Mouse (Mus musculus): ENCODE measurements around the gene Sgms1.

Sgms1 gene

DNA sequence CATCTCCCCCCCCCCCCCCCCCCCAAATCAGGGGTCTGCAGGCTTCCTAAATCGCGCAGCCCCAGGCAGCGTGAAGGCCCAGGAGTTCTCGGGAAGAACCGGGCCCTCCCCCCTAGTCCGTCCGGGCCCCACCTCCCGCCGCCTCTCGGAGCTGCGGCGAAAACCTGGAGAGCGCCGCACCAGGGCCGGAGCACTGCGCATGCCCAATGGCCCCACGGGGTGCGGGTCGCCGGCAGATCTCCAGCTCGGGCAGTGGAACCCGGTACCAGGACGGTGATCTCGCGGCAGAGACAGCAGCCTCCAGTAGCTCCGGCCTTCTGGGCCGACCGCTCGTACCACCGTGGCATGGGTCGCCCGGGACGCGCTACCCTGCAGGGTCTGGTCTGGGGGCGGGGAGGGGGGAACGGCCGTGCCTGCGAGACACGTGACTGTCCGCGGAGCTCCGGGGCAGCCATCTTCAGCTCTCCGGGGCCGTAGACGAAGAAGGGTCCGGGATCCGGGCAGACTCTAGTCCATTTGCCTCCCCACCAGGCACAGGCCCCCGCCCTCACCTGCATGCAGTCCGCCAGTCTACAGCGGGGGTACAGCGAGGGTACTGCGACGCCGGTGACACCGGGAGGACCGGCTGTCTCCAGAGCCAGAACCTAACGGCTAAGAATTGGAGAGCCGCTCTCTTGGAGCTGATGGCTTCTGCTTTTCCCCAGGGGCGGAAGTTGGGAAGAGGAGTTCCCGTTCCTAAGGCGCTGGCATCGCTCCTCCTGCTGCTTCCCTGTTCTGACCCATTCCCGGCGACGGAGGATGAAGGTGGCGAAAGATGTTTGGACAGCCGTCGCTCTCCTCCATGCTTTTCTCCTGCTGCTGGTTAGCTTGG is at the start of gene Sgms1:
Gene Sgms1, minus strand, starts transcription at position 714 of the 871 bp plus-strand sequence.
- DNase-seq: peak; percentile 93

DNA sequence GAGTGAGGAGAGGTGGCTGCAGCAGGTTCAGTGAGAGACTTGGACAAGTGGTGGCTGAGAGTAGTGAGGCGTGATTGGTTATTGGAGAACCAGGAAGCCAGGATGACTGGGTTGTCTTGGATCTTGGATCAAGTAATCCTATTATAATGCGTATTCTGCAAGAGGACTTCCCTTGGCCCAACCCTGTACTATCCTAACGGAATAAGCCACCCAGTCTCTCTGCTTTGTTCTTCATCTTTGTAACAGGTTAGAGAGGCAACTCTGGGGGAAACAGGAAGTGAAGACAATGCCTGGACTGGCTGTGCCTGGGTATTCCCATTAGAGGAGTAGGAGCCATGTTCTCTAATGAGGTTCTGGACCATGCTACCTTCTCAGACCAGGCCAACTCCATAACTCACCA is 36.3 kb upstream of the Sgms1 start:
- no peak for DNase-seq

DNA sequence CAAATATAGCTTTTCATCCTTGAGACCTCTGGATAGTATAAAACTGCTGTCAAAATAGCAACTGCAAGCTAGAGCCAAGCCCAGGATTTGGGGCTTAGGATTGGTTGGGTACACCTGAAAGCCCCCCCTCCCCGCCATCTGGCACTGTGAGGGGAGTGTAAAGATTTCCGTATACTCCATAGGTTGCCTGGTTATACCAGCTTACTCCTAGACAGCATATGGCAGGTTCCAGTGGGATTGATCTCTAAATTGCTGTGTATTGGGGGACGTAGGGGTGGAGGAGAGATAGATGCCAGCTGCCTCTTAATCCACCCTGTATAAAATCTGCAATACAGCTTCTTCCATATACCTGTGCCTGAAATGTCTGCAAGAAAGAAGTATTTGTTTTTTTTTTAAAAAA is 35.2 kb upstream of the Sgms1 start:
- DNase-seq: no peak

DNA sequence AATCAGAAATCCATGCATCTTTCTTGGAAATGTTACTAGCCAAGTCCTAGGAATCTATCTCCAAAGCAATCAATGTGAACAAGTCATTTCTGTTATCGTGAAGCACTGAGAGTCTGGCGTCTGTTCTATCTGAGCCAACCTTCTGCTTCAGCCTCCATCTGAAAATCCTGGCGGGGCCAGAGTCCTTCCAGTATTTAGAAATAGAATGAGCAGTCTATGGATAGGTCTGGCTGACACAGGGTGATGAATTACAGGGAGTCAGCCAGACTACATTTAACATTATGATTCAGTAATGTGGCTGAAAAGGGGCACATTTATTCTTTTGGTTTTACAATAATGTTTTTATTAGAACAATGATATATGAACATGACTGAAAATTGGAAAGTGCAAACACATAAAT is 29.6 kb upstream of the Sgms1 start:
- no peak for DNase-seq

DNA sequence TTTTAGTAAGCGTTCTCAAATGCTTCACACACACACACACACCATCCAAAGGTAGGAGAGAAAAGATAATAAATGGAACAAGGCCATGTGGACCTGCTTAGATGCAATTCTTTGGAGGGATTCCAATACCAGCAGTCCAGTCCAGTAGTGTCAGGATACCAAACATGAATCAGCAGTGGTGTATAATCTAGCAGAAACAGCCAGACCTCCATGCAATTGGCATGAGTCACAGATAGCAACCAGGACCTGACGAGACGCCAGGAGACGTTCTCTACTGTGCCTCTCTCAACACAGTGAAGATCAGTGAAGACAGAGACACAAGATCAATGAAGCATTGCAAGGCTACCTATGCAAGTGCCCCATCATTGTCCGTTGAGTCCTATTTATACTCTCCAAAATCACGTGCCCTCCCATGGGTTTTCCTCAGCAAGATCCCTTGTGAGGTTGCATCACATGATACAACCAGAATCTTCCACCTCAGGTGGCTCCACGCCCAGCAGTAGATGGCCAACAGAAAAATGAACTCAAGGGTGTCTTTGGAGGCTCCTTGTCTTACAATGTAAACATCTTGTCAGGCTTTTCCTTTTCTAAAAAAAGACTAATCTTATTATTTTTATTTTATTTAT is 27.3 kb upstream of the Sgms1 start:
- DNase-seq: no peak

DNA sequence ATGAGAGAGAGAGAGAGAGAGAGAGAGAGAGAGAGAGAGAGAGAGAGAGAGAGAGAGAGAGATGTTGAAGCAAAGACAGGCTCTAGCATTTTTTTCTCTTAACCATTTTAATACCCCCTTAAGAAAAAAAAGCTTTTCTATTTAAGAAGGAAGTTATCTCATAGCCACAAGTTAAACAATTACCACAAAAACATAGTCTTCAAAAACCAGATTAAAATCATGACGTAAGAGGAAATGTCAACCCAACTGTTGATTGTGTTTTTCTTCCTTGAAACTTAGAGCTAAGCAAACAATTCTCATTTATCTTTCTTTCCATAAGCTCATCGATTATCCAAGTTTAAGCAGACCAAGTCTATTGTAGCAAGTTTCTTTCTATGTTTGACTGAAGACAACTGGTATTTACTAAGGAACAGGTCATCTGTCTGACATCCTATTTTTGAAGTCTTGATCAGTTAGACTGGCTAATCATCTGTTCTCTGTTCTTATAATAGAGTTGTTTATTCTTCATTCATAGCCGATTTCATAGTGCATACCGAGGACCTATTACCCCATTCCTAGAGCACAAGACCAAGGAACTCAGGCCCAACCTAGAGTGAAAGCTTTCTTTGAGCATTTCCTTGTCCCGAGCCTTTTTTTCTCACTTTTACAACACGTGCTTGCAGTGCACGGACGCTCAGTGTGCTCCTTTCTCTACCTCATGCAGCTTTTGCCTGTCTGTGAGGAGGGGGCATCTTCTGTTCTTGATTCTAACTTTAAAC is 20.3 kb upstream of the Sgms1 start:
- DNase-seq: no peak

DNA sequence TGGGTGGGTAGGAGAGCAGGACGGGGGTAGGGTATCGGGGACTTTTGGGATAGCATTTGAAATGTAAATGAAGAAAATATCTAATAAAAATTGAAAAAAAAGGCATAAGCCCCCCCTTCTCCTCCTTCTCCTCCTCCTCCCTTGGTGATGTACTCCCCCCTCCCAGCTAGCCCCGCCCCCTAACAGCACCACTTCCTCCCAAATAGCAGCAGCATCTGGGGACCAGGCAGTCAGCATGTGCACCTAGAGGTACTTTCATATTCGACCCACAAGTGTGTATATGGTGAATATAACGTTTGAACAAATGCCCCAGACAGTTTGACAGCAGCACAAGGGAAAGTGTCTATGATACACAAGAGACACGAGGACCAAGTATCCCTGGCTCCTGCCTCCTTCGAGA is 17.2 kb upstream of the Sgms1 start:
- no peak for DNase-seq

DNA sequence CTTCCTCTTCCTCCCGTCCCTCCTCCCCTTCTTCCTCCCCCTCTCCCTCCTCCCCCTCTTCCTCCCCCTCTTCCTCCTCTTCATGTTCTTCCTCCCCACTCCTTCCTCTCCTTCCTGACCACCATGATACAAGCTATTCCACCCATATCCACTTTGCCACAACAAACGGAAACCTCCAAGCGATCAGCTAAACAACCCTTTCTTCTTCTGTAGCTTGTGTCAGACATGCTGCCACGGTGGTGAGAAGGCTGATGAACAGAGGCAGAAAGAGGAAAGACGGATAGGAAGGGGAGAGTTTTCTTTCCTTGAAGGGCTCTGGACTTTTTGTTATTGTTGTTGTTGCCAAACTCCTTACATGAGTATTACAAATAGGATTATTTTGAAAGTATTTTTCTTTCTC is 14.9 kb upstream of the Sgms1 start:
- no peak for DNase-seq

DNA sequence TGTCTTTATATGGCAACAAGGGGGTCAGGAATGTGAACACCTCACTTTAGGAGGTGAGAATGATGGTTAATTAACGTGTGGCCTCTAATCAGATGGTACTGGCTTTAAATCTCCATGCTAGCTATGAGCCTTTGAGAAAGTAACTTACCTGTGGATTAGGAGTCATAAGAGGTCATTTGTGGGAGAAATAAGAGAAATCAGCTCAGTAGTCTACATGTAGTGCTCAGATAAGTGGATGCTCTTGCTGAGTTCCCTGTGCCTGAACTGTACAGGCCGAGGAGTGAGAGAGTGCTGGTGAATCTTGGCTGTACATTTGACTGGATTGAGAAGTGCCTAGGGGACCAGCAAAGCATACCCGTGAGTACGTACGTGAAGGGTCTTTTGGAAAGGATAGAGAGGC is 14.3 kb upstream of the Sgms1 start:
- no peak for DNase-seq

DNA sequence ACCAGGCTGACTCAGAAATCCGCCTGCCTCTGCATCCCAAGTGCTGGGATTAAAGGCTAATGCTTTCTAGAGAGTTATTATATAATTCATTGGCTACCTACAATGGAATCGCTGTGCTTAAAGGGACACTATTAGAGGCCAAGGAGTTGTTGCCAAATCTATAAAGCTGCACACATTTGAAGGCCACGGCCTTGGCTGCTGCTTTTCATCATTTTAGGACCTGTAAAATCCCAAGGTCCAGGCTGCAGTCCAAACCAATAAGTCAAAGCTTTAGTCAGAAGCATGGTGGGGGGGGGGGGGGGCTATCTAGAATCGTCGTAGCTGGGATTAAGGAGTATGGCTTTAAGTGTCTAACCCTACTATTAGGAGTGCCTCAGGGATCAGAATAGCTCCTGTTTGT is 9.0 kb upstream of the Sgms1 start:
- no peak for DNase-seq

DNA sequence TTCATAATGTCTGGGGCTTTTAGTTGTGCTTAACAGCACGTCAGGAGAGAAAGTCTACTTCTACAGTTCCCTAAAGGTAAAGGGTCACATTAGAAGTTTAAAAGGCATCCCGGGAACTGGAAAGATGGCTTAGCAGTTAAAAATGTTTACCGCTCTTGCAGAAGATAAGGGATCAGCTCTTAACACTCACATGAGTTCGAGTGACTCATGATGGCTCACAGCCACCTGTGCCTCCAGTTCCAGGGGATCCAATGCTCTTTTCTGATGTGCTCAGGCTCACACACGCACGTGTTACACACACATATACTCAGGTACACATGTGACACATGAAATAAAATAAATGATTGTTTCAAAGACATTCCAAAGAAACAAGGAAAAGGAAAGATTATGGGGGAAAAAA is 6.8 kb upstream of the Sgms1 start:
- DNase-seq: no peak

DNA sequence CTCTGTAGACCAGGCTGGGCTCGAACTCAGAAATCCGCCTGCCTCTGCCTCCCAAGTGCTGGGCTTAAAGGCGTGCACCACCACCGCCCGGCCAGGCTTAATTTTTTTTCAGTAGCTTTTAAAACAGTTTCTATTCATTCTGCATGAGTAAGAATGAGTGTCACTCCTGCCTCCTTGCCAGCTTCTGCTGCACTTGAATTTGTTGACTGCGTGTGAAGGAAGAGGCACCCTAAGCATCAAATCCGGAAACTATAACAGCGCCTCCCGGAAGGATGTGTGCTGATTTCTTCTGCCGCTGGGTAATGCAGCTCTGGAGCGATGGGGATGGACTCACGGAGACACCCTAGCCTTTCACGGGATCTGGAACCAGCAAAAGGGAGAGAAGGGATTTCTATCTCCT is 5.3 kb upstream of the Sgms1 start:
- DNase-seq: no peak

DNA sequence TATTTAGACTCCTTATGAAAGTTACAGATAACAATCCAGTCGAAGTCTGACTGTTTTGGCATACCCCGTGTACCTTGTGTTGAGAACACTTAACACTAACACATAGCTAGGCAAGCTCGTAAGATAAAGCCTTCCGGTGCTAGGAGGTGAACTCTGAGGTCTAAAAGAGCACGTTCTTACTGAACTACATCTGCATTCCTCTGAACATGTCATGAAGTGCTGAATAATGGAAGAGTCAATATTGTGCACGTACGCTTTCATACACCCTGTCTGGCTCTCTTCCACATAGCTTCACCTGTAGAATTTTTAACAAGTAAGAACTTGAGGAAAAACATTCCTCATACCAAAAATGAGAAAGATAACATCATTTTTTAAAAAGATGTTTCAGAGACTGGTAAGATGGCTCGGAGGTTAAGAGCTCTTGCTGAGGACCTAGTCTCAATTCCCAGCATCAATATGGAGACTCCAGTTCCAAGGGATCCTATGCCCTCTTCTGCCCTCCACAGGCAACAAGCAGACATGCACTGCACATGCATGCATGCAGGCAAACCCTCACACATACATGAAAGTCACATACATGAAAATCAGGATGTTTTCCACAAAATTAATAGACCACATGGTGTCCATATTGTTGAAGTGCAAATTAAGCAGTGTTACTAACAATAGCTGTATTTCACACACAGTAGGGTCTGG is 4.4 kb upstream of the Sgms1 start:
- DNase-seq: no peak

DNA sequence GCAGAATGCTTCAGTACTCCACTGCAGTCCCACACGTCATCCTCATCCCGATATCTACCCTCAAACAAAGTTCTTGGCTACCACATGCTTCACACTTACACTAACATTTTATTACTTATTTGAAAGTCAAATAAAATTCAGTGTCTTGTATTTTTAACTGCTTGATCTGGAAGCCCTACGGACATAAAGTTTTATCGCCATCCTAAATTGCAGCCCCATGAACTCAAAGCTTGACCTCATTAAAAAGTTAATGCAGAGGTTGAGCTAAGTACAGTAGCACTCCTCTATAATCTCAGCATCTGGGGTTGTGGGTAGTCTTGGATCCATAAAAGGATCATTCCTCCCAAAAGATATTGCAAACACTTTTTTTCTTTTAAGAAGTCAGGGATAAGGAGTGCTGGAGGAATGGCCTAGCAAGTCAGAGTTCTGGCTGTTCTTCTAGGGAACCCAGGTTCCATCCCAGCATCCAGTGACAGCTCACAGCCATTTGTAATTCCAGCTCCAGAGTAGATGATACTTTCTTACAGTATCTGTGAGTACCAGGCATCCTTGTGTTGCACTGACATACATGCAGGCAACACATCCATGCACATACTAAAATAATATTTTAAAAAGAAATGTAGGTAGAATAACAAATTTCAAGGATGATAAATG is 3.7 kb upstream of the Sgms1 start:
- no peak for DNase-seq

DNA sequence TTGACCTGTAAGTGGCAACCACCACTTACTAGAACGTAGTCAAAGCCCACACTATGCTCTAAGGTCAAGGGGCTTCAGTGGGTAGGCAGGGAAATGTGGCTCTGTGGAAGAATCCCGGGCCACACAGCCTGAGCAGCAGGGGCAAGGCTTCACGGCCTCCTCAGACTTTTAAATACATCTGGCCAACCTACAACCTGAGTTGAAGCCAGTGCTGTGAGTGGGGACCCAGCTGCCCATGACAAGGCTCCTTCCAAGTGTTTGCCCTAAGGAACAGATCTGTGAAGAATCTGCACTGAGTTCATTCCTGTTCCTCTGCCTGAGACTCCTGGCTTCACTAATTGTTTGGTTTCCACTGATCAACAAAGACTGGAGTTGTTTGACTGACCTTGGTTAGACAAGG is 1.9 kb upstream of the Sgms1 start:
- DNase-seq: no peak

DNA sequence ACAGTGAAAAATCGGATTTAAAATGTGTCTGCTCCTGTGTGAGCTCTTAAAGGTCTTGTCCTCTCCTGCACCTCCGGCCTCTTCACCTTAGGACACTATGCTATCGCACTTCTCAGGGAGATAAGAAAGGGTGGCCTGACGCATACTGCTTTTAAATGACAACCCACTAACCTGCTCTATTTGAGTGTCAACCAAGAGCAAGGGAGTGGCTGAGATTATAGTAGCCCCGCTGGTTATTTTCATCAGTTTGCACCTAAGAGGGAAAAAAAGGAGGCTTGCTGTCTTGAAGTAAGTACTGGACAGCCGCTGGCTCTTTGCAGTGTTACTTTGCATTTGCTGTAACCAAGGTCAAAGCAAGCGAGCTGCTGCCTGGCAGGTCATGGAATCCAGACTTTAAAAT is 602 bp upstream of the Sgms1 start:
- DNase-seq: no peak

DNA sequence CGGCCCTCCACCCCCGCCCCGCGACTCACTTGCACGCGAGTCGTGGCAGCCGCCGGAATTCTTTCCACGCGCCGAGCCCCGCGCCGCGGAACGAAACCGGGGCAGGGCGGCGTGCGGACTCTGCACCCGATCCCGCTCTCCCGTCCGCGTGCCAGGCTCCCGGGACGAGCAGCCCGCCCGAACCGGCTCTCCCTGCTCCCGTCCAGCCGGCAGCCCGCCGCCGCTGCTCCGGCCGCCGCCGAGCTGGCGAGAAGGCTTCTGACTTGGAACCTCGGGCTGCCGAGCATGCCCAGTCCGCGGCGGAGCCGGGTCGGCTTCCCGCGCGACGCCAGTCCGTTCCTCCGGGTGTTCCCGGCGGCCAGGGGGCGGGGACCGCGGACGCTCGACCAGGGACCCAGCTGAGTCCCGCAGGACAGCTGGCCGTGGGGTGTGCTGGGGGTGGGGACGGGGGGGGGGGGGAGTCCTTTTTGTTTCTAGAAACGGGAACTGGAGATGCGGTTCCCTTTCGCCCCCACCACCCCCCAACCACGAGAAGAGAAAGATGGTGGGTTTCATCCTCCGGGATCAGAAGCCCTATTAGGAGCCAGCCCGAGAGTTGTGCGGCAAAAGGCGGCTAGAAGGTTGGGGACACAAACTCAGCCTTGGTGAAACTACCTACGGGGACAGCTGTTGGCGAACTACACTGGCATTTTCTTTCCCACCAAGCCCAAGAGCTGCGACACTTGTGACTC is 1.2 kb downstream of the Sgms1 start:
- peak; percentile 95 for DNase-seq

DNA sequence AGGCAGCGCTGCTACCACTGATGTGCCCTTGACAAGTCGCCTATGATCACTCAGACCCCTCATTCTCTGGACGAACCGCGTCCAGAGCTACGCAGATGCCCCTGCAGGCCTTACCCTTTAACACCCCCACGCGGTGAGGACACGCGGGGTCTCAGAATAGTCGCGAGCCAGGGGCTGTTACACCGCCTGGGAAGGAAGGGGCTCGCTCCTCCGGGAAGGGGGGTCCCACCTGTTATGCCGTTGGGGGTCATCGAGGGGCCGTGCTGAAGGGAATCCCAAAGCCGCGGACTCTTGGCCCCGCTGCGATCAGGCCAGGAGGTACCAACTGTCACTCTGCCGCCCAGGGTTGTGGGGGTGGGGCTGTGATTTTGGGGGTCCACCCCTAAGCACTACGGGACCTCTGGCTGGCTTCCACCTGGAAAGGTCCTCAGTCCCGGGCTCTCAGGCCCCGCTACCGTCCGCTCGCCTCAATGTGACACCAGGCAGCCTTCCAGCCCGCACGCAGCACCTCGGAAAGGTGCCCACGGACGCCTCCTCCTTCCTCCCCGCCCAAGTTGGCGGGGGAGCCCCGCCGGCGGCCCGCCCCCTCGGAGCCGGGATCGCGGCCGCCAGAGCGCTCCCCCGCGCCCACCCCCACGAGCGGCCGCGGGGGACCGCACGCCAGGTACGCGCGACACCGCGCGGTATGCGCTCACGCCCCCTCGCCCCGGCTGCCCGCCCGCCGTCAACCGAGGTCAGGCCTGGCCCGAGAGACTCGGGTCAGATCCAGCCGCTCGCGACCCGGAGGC is 1.9 kb downstream of the Sgms1 start:
- peak; percentile 43 for DNase-seq

DNA sequence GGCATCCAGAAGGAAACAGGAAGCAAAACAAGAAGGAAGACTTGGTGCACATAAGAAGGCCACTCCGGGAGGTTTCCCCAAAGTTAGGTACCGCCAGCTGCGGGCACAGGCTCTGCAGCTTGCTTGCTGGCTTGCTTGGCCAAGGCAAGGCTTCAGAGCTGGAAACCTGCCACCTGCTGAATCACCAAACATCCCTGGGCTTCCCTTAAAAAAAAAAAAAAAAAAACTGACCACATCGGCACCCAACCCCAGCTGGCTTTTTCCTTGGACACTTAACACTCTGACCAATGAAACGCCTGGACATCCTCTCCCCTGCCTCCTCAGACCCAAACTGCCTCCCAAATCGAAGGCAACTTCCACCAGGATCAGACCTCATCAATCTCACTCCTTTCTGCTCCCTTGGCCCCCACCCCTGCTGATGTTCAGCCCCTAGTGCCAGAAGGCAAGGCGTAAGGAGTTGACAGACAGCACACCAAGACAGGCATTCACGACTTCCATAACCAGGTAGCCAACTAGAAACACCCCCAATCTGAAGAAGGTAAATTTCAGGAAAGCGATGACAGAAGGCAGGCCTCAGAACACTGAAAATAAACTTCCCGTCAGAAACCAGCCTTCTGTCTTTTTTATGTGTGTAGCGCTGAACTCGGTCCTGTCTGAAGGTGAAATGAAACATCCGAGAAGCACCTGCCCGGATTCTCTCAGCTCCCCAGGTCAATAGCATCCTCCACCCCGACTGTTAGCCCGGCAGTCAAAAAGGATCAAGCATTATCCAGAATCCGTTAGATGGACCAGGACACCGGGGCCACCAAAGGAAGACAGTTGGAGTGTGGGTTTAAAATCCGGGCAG is 2.7 kb downstream of the Sgms1 start:
- DNase-seq: peak; percentile 71

DNA sequence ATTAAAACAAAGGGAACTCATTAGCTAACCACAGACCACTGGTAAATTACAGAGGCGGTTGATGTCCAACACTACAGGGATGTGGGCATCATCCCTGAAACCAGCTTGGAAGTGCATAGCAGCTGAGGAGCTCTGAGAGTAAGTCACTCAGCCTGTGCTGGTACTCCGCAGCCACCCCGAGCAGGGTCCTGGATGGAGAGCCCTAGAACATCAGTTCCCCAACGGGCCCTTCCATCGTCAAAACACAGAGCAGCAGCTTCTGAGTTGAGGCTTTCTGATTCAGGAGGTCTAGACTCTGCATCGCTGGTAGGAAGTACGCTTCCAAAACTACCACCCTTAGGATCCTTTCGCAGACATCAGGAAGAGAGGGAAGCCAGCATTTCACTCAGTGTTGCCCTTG is 5.8 kb downstream of the Sgms1 start:
- no peak for DNase-seq
